Mouse (Mus musculus) G1E (cell line): ENCODE results near the gene Capsl.

Source experiments
- CTCF ChIP-seq: IDR thresholded peaks from 2 replicates; pipeline ENCODE4 v1.5.1; 2012; ENCODE audit warnings: low read depth, low read length, inconsistent platforms, mixed read lengths
- TAL1 ChIP-seq: conservative IDR thresholded peaks from 2 replicates; pipeline ENCODE4 v1.6.1; 2012; ENCODE audit warnings: low read depth, low read length, inconsistent platforms, mixed read lengths

GRCm38 (mm10) chr15:9489417-9490118 lies 53.7 kb downstream of the Capsl start:
- TF ChIP-seq CTCF = no peak
- TF ChIP-seq TAL1 = no peak
